Mouse (Mus musculus): ENCODE measurements around the gene Rnf144a. TPM values are rescaled to one million over a fixed set of nuclear protein-coding genes. Genes with fewer than 3 reads are reported as not detected.

The Rnf144a gene
- total and polyA plus RNA-seq, 3 experiments: not detected

DNA sequence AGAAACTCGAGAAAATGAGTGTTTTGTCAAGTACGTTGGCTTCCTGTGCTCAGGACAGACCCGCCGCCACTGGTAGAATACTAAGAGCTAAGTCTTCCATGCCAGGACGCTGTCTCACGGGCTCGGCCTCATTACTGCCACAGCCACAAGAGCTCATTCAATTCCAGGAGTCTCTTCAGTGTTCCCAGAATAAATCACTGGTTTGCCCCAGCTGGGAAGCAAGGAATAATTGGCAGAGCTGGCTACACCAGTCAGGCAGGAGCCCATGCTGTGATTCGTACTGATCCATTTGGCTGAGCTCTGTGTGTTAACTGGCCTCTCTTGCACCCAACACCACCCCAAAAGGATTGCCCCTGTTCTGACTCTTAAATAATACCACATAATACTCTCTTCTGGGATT lies 45.0 kb downstream of the Rnf144a start:
- H3K79me2 ChIP-seq (ENCODE audit: control insufficient read depth, insufficient read depth, low read length, poor library complexity): no peaks in the 10 kb centered on the region
- no peak overlapping the region for H3K4me3 ChIP-seq (ENCODE audit: control insufficient read depth in 1 of 2, insufficient read depth in 1 of 2, low read depth in 2 of 2, low read length in 2 of 2)
- H3K9me3 ChIP-seq (replicated peaks; ENCODE audit: insufficient read depth, low read length): no peaks in the 10 kb centered on the region
- TF ChIP-seq TCF12 (IDR thresholded peaks at IDR 0.05; ENCODE audit: low read depth, low read length) (no peak), POLR2AphosphoS5 (IDR thresholded peaks at IDR 0.05; ENCODE audit: borderline replicate concordance, low read depth, low read length) (no peak)
- no peak for DNase-seq (ENCODE audit: low read depth, low spot score)
- H3K9ac ChIP-seq (ENCODE audit: control insufficient read depth, low read depth, low read length, poor library complexity, severe bottlenecking): no peak overlapping the region
- no peak overlapping the region for H3K27ac ChIP-seq (ENCODE audit: control insufficient read depth, low read depth, low read length)
- no peaks in the 10 kb centered on the region for H3K4me1 ChIP-seq (ENCODE audit: control insufficient read depth in 1 of 2, insufficient read depth in 2 of 2, low read length in 2 of 2)
- no peaks in the 10 kb centered on the region for H3K27me3 ChIP-seq (ENCODE audit: control insufficient read depth in 1 of 2, insufficient read depth in 2 of 2, low read length in 2 of 2)
- H3K36me3 ChIP-seq (ENCODE audit: control insufficient read depth in 1 of 2, insufficient read depth in 2 of 2, low read length in 2 of 2): no peaks in the 10 kb centered on the region

DNA sequence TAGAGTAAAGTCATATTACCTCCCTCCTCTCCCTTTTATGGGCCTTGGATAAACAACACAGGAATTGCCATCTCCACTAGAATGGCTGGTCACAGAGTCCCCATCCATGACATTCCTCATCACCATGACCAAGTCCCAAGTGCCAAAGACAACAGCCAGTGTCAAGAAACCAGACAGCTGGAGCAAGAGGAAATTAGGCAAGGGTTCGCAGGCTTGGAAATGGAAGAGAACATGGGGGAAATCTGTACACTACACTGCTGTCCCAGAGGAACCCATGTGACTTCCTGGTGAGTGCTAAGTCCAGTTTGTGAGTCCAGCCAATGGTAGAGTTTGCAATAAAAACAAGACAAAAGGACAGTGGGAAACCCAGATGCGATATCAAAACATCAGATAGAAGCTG lies 47.7 kb downstream of the Rnf144a start:
- H3K4me1 ChIP-seq (ENCODE audit: control insufficient read depth in 1 of 2, insufficient read depth in 2 of 2, low read length in 2 of 2): no peaks in the 10 kb centered on the region
- TF ChIP-seq TBP (IDR thresholded peaks at IDR 0.05; ENCODE audit: low read depth, low read length) (no peak), UBTF (IDR thresholded peaks at IDR 0.05; ENCODE audit: borderline replicate concordance, insufficient read depth, low read depth, low read length) (no peak), GATA1 (IDR thresholded peaks at IDR 0.05; ENCODE audit: low read depth, low read length) (no peak), POLR2A (IDR thresholded peaks at IDR 0.05; ENCODE audit: control insufficient read depth in 1 of 2, insufficient read depth in 1 of 2, low read depth in 1 of 2, low read length in 2 of 2, poor library complexity in 1 of 2) (no peak), RAD21 (IDR thresholded peaks at IDR 0.05; ENCODE audit: low read depth, low read length) (no peak), CHD2 (IDR thresholded peaks at IDR 0.05; ENCODE audit: low read length) (no peak)
- DNase-seq (ENCODE audit: low read depth, low spot score): no peak
- H3K9ac ChIP-seq (ENCODE audit: control insufficient read depth, low read depth, low read length, poor library complexity, severe bottlenecking): no peak overlapping the region
- no peaks in the 10 kb centered on the region for H3K9me3 ChIP-seq (replicated peaks; ENCODE audit: insufficient read depth, low read length)
- H3K27ac ChIP-seq (ENCODE audit: control insufficient read depth, low read depth, low read length): no peak overlapping the region
- H3K36me3 ChIP-seq (ENCODE audit: control insufficient read depth in 1 of 2, insufficient read depth in 2 of 2, low read length in 2 of 2): no peaks in the 10 kb centered on the region
- no peak overlapping the region for H3K4me3 ChIP-seq (ENCODE audit: control insufficient read depth in 1 of 2, insufficient read depth in 1 of 2, low read depth in 2 of 2, low read length in 2 of 2)
- no peaks in the 10 kb centered on the region for H3K79me2 ChIP-seq (ENCODE audit: control insufficient read depth, insufficient read depth, low read length, poor library complexity)
- no peaks in the 10 kb centered on the region for H3K27me3 ChIP-seq (ENCODE audit: control insufficient read depth in 1 of 2, insufficient read depth in 2 of 2, low read length in 2 of 2)

DNA sequence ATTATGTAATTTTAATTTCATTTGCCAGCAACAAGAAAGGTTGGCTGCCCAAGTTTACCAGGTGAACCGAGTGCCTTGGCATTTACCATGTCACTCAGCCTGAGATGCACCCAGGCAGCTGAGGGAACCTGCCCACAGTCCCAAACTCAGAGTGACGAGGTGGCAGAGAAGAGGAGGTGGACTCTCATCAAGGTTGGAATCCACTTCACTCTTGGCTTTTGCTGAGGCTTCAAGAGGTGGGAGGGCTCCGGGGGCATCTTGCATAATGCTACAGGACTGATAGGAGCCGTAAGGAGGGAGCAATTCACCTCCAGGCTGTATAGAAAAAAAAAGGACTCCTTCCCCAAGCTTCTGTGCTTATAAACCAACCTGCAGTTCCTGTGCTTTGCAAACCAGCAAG lies 48.7 kb downstream of the Rnf144a start:
- Histone ChIP-seq H3K79me2 (ENCODE audit: control insufficient read depth, insufficient read depth, low read length, poor library complexity) (no peaks in the 10 kb centered on the region), H3K27ac (ENCODE audit: control insufficient read depth, low read depth, low read length) (no peak overlapping the region), H3K4me3 (ENCODE audit: control insufficient read depth in 1 of 2, insufficient read depth in 1 of 2, low read depth in 2 of 2, low read length in 2 of 2) (no peak overlapping the region), H3K4me1 (ENCODE audit: control insufficient read depth in 1 of 2, insufficient read depth in 2 of 2, low read length in 2 of 2) (no peaks in the 10 kb centered on the region), H3K9me3 (replicated peaks; ENCODE audit: insufficient read depth, low read length) (no peaks in the 10 kb centered on the region), H3K9ac (ENCODE audit: control insufficient read depth, low read depth, low read length, poor library complexity, severe bottlenecking) (no peak overlapping the region), H3K36me3 (ENCODE audit: control insufficient read depth in 1 of 2, insufficient read depth in 2 of 2, low read length in 2 of 2) (no peaks in the 10 kb centered on the region), H3K27me3 (ENCODE audit: control insufficient read depth in 1 of 2, insufficient read depth in 2 of 2, low read length in 2 of 2) (no peaks in the 10 kb centered on the region)
- TF ChIP-seq BHLHE40 (IDR thresholded peaks at IDR 0.05; ENCODE audit: borderline replicate concordance, low read depth, low read length): no peak
- no peak for DNase-seq (ENCODE audit: low read depth, low spot score)

Measured in MEL (cell line).